Mouse (Mus musculus) limb, embryonic 12.5 days (tissue): ENCODE results near the gene Bola1. TPM values are rescaled to one million over a fixed set of nuclear protein-coding genes. Genes with fewer than 3 reads are reported as not detected.
"Not testable (repeated sequence)": the region's sequence is repeated elsewhere in the genome, so short reads cannot be mapped to it uniquely, and the experiment has no call there.

Experiments
- ATAC-seq: fragments of 200-750 bp; cut with Nextera tagmentation; 2 replicates; pipeline ENCODE4 v1.8.0; 2017; ENCODE audit warnings: low read depth, moderate TSS enrichment; ENCODE audit not compliant: insufficient number of reproducible peaks, insufficient read depth, low FRiP score, low TSS enrichment
- H3K27ac ChIP-seq: fragments of 300-500 bp; sonication (generic); 2 replicates; pipeline ENCODE4 v1.5.1; 2016; ENCODE audit warnings: mild to moderate bottlenecking, moderate library complexity
- H3K27me3 ChIP-seq: fragments of 300-500 bp; sonication (generic); 2 replicates; pipeline ENCODE4 v1.6.1; 2016; ENCODE audit warnings: mild to moderate bottlenecking, moderate library complexity
- H3K36me3 ChIP-seq: fragments of 300-500 bp; sonication (generic); 2 replicates; pipeline ENCODE4 v1.6.1; 2016; ENCODE audit warnings: mild to moderate bottlenecking, moderate library complexity
- H3K4me1 ChIP-seq: fragments of 300-500 bp; sonication (generic); replicated peaks from 2 replicates; pipeline ENCODE4 v1.6.1; 2016
- H3K4me2 ChIP-seq: fragments of 300-500 bp; sonication (generic); 2 replicates; pipeline ENCODE4 v1.6.1; 2016; ENCODE audit warnings: mild to moderate bottlenecking, moderate library complexity
- H3K4me3 ChIP-seq: fragments of 300-500 bp; sonication (generic); replicated peaks from 2 replicates; pipeline ENCODE4 v1.5.1; 2016; ENCODE audit warnings: mild to moderate bottlenecking
- H3K9ac ChIP-seq: fragments of 300-500 bp; sonication (generic); replicated peaks from 2 replicates; pipeline ENCODE4 v1.6.1; 2016; ENCODE audit warnings: mild to moderate bottlenecking, moderate library complexity
- H3K9me3 ChIP-seq: fragments of 300-500 bp; sonication (generic); 2 replicates; pipeline ENCODE4 v1.6.1; 2016; ENCODE audit warnings: mild to moderate bottlenecking, moderate library complexity
- WGBS: fragments of 180-500 bp; shearing (Covaris S2); methylation state at CpG from one replicate; pipeline ENCODE4 v1.1.7; 2016; 5-methylcytosine and 5-hydroxymethylcytosine counted together
- polyA plus RNA-seq: library from polyadenylated mRNA; unstranded; fragments of >200 nt; fragmentation: Nextera tagmentation; extraction: Ambion mirVana; gene quantifications from 2 replicates; pipeline ENCODE4 v1.2.1, GENCODE M21; 2016

Bola1 gene
- polyA plus RNA-seq, 1 experiment from 2014 or later: 56.3 TPM

- peaks cover 36% of the 10 kb centered on the region for H3K4me1 ChIP-seq
- peak; percentile 89 for ATAC-seq
- H3K9me3 ChIP-seq: no peaks in the 10 kb centered on the region
- H3K4me3 ChIP-seq: peak within 1 kb of the TSS; percentile 59
- H3K36me3 ChIP-seq: no peaks in the 10 kb centered on the region
- H3K27ac ChIP-seq: peak within 1 kb of the TSS; percentile 99
- WGBS: under 1% methylated on average over 43 of the region's 43 CpGs
- peak within 1 kb of the TSS; percentile 87 for H3K9ac ChIP-seq
- peak within 1 kb of the TSS; percentile 80 for H3K4me2 ChIP-seq
- no peaks in the 10 kb centered on the region for H3K27me3 ChIP-seq
Observed at GRCm38 (mm10) chr3:96220765-96221639, 1.5 kb upstream of the Bola1 start, which contains the start of the genes Hist2h2ac and Hist2h2be. TSS of gene Hist2h2ac (minus strand) at chr3:96220880. TSS of gene Hist2h2be (plus strand) at chr3:96221119.

GRCm38 (mm10) chr3:96220131-96220764 is 739 bp upstream of the Bola1 start:
- Histone ChIP-seq H3K9ac (peak overlapping the region; percentile 87), H3K4me2 (peak overlapping the region; percentile 80), H3K4me1 (peaks cover 36% of the 10 kb centered on the region), H3K4me3 (peak overlapping the region; percentile 59), H3K27ac (peak overlapping the region; percentile 99)
- H3K36me3 ChIP-seq, H3K9me3 ChIP-seq, H3K27me3 ChIP-seq, ATAC-seq: not testable (repeated sequence)
- WGBS: 0% methylated on average over 31 of the region's 47 CpGs

GRCm38 (mm10) chr3:96219191-96219641 is 293 bp downstream of the Bola1 start:
- Histone ChIP-seq H3K9ac (peak overlapping the region; percentile 63), H3K36me3 (no peaks in the 10 kb centered on the region), H3K4me1 (peaks cover 34% of the 10 kb centered on the region), H3K4me2 (peak overlapping the region; percentile 80), H3K27ac (peak overlapping the region; percentile 99), H3K9me3 (no peaks in the 10 kb centered on the region), H3K4me3 (peak overlapping the region; percentile 59), H3K27me3 (no peaks in the 10 kb centered on the region)
- WGBS: under 1% methylated on average over 12 of the region's 12 CpGs
- ATAC-seq: peak; percentile 9; the same call in 1 of the 2 replicates

GRCm38 (mm10) chr3:96209242-96209641 is 10.3 kb downstream of the Bola1 start:
- H3K27ac ChIP-seq: no peak overlapping the region
- no peak overlapping the region for H3K9ac ChIP-seq
- ATAC-seq: no peak
- H3K36me3 ChIP-seq: no peaks in the 10 kb centered on the region
- H3K27me3 ChIP-seq: no peaks in the 10 kb centered on the region
- no peak overlapping the region for H3K4me3 ChIP-seq
- H3K9me3 ChIP-seq: no peaks in the 10 kb centered on the region
- H3K4me2 ChIP-seq: no peak overlapping the region
- H3K4me1 ChIP-seq: no peaks in the 10 kb centered on the region
- whole genome bisulfite sequencing: 26% methylated on average over 15 of the region's 15 CpGs

- H3K4me1 ChIP-seq: no peaks in the 10 kb centered on the region
- H3K4me3 ChIP-seq: no peak overlapping the region
- no peaks in the 10 kb centered on the region for H3K27me3 ChIP-seq
- H3K9ac ChIP-seq: no peak overlapping the region
- no peak overlapping the region for H3K27ac ChIP-seq
- 89% methylated on average over 3 of the region's 3 CpGs for WGBS
- no peak overlapping the region for H3K4me2 ChIP-seq
- H3K9me3 ChIP-seq: no peaks in the 10 kb centered on the region
- ATAC-seq: no peak
- H3K36me3 ChIP-seq: no peaks in the 10 kb centered on the region
Observed at GRCm38 (mm10) chr3:96207819-96208218, 11.7 kb downstream of the Bola1 start.

GRCm38 (mm10) chr3:96199731-96200130 is 19.8 kb downstream of the Bola1 start:
- Histone ChIP-seq H3K9me3 (no peaks in the 10 kb centered on the region), H3K27me3 (no peaks in the 10 kb centered on the region), H3K4me3 (no peak overlapping the region), H3K9ac (no peak overlapping the region), H3K4me1 (peaks cover 11% of the 10 kb centered on the region), H3K4me2 (no peak overlapping the region), H3K27ac (no peak overlapping the region), H3K36me3 (peaks cover 4% of the 10 kb centered on the region; the same call in 1 of the 2 replicates)
- 38% methylated on average over 2 of the region's 2 CpGs for WGBS
- ATAC-seq: no peak

- not testable (repeated sequence) for ATAC-seq, H3K9me3 ChIP-seq, H3K27ac ChIP-seq, H3K4me3 ChIP-seq, H3K27me3 ChIP-seq, H3K9ac ChIP-seq, H3K36me3 ChIP-seq
- Histone ChIP-seq H3K4me2 (peak overlapping the region; percentile 91; the same call in 1 of the 2 replicates), H3K4me1 (peaks cover 11% of the 10 kb centered on the region)
- 24% methylated on average over 8 of the region's 8 CpGs for WGBS
Observed at GRCm38 (mm10) chr3:96198601-96199251, 20.8 kb downstream of the Bola1 start.

- ATAC-seq: peak; percentile 21; the same call in 1 of the 2 replicates
- Histone ChIP-seq H3K27me3 (0 out of 2 replicates have a peak, but pooled peaks cover 3% of the 10 kb centered on the region), H3K36me3 (peaks cover 4% of the 10 kb centered on the region; the same call in 1 of the 2 replicates), H3K4me2 (peak overlapping the region; percentile 91), H3K4me1 (peaks cover 11% of the 10 kb centered on the region), H3K9me3 (no peaks in the 10 kb centered on the region), H3K4me3 (peak overlapping the region; percentile 66), H3K27ac (0 out of 2 replicates have a peak overlapping the region, but pooled peaks have one; percentile 35), H3K9ac (peak overlapping the region; percentile 40)
- WGBS: 5% methylated on average over 6 of the region's 6 CpGs
Observed at GRCm38 (mm10) chr3:96198181-96198580, 21.3 kb downstream of the Bola1 start.

GRCm38 (mm10) chr3:96197129-96197749 is 22.3 kb downstream of the Bola1 start:
- peak; percentile 91 for ATAC-seq
- peak overlapping the region; percentile 66 for H3K4me3 ChIP-seq
- no peaks in the 10 kb centered on the region for H3K9me3 ChIP-seq
- peaks cover 4% of the 10 kb centered on the region; the same call in 1 of the 2 replicates for H3K36me3 ChIP-seq
- H3K4me2 ChIP-seq: peak overlapping the region; percentile 91
- peak overlapping the region; percentile 98 for H3K27ac ChIP-seq
- 0 out of 2 replicates have a peak, but pooled peaks cover 3% of the 10 kb centered on the region for H3K27me3 ChIP-seq
- H3K9ac ChIP-seq: peak overlapping the region; percentile 87
- peaks cover 11% of the 10 kb centered on the region for H3K4me1 ChIP-seq
- whole genome bisulfite sequencing: under 1% methylated on average over 50 of the region's 50 CpGs

- Histone ChIP-seq H3K27ac (peak overlapping the region; percentile 98), H3K36me3 (peaks cover 4% of the 10 kb centered on the region; the same call in 1 of the 2 replicates), H3K4me3 (peak overlapping the region; percentile 66), H3K9ac (peak overlapping the region; percentile 87), H3K9me3 (no peaks in the 10 kb centered on the region), H3K4me1 (peaks cover 11% of the 10 kb centered on the region), H3K27me3 (0 out of 2 replicates have a peak, but pooled peaks cover 3% of the 10 kb centered on the region), H3K4me2 (peak overlapping the region; percentile 91)
- no peak; the same call in 1 of the 2 replicates for ATAC-seq
- WGBS: 17% methylated on average over 27 of the region's 27 CpGs
Observed at GRCm38 (mm10) chr3:96196437-96197128, 22.9 kb downstream of the Bola1 start.
